Mouse (Mus musculus): ENCODE measurements around the gene Bicral. TPM values are rescaled to one million over a fixed set of nuclear protein-coding genes. Genes with fewer than 3 reads are reported as not detected.
A peak's percentile ranks its signal among the peaks of the same experiment; 100 is the strongest.

Bicral gene
- total and polyA plus RNA-seq, 3 experiments = 3.0 to 7.4 (median 5.9) TPM

- Histone ChIP-seq H3K4me1 (ENCODE audit: control insufficient read depth in 1 of 2, insufficient read depth in 2 of 2) (peaks cover 10 to 46% of the 10 kb centered on the region in 2 experiments), H3K79me2 (replicated peaks; ENCODE audit: control insufficient read depth, extremely low read depth, insufficient read depth, poor library complexity, severe bottlenecking) (peaks cover 28% of the 10 kb centered on the region), H3K9ac (ENCODE audit: insufficient read depth, low read depth) (peak overlapping the region; percentile 99), H3K9me3 (replicated peaks; ENCODE audit: low read length) (no peaks in the 10 kb centered on the region), H3K4me2 (ENCODE audit: insufficient read depth, low read depth, poor library complexity, severe bottlenecking) (peak overlapping the region; percentile 73), H3K36me3 (replicated peaks in 1 of 2; ENCODE audit: control insufficient read depth in 1 of 2, insufficient read depth in 1 of 2, low read length in 1 of 2) (peaks cover 0 to 2% of the 10 kb centered on the region in 2 experiments), H3K27me3 (replicated peaks) (no peaks in the 10 kb centered on the region), H3K27ac (ENCODE audit: insufficient read depth, low read depth) (peak overlapping the region; percentile 78), H3K4me3 (replicated peaks in 1 of 3; ENCODE audit: low read depth in 2 of 3, low read length in 2 of 3, poor library complexity in 1 of 3) (peak overlapping the region; percentile 74 to 84 (median 83))
- dilution Hi-C loops (cut with MboI; ENCODE audit: extremely low pct_ligation_motif_present, extremely low pct_unique_long_range_greater_than_20kb, low sequenced_read_pairs) (no loop called here), in situ Hi-C loops (cut with MboI; ENCODE audit: low pct_ligation_motif_present, low pct_unique_long_range_greater_than_20kb, low sequenced_read_pairs) (no loop called here)
- TF ChIP-seq MXI1 (IDR thresholded peaks at IDR 0.05; ENCODE audit: low read depth, low read length) (peak; percentile 42; the same call in 1 of the 2 replicates), KAT2A (IDR thresholded peaks at IDR 0.05; ENCODE audit: insufficient replicate concordance, low read length) (no peak), MEF2A (IDR thresholded peaks at IDR 0.05; ENCODE audit: borderline replicate concordance, low read depth, low read length) (peak; percentile 1; the same call in 1 of the 2 replicates), SMC3 (IDR thresholded peaks at IDR 0.05; ENCODE audit: low read depth, low read length) (no peak; the same call in 1 of the 2 replicates), TBP (conservative IDR thresholded peaks at IDR 0.05; ENCODE audit: low read depth, low read length) (no peak), POLR2A (IDR thresholded peaks at IDR 0.05; ENCODE audit: low read depth, low read length) (peak; percentile 56; the same call in 1 of the 2 replicates), JUN (IDR thresholded peaks at IDR 0.05; ENCODE audit: insufficient read depth, low read depth, low read length) (no peak), ZKSCAN1 (IDR thresholded peaks at IDR 0.05; ENCODE audit: borderline replicate concordance, low read depth, low read length) (no peak), MAX (IDR thresholded peaks at IDR 0.05; ENCODE audit: low read length) (peak; percentile 27), TCF12 (IDR thresholded peaks at IDR 0.05; ENCODE audit: low read depth, low read length) (peak; percentile 45), CHD2 (IDR thresholded peaks at IDR 0.05; ENCODE audit: low read length) (peak; percentile 40; the same call in 1 of the 2 replicates), HCFC1 (IDR thresholded peaks at IDR 0.05; ENCODE audit: low read depth, low read length) (no peak), MYC (IDR thresholded peaks at IDR 0.05; ENCODE audit: low read depth, low read length) (no peak), POLR2AphosphoS2 (IDR thresholded peaks at IDR 0.05; ENCODE audit: low read depth, low read length) (no peak), NRF1 (IDR thresholded peaks at IDR 0.05; ENCODE audit: low read depth, low read length) (peak; percentile 67), MAZ (IDR thresholded peaks at IDR 0.05; ENCODE audit: low read depth, low read length) (no peak; the same call in 1 of the 2 replicates), IRF4 (IDR thresholded peaks at IDR 0.05; ENCODE audit: low read depth, low read length) (no peak), UBTF (IDR thresholded peaks at IDR 0.05; ENCODE audit: low read depth, low read length) (peak; percentile 96), USF2 (conservative IDR thresholded peaks at IDR 0.05; ENCODE audit: low read depth, low read length) (no peak), BHLHE40 (IDR thresholded peaks at IDR 0.05; ENCODE audit: low read depth, low read length) (no peak; the same call in 1 of the 2 replicates), RAD21 (IDR thresholded peaks at IDR 0.05; ENCODE audit: low read depth, low read length) (no peak), ZMIZ1 (IDR thresholded peaks at IDR 0.05; ENCODE audit: low read depth, low read length) (no peak), MAFK (IDR thresholded peaks at IDR 0.05; ENCODE audit: insufficient replicate concordance, low read length) (no peak), JUND (conservative IDR thresholded peaks at IDR 0.05; ENCODE audit: low read depth, low read length) (no peak), USF1 (IDR thresholded peaks at IDR 0.05; ENCODE audit: low read depth, low read length) (no peak), GABPA (IDR thresholded peaks at IDR 0.05; ENCODE audit: insufficient replicate concordance, low read depth, low read length) (no peak), EP300 (IDR thresholded peaks at IDR 0.05; ENCODE audit: low read length) (no peak), CTCF (conservative IDR thresholded peaks at IDR 0.05 in 1 of 2, IDR thresholded peaks at IDR 0.05 in 1 of 2; ENCODE audit: low read depth in 2 of 2, low read length in 2 of 2) (no peak), NELFE (IDR thresholded peaks at IDR 0.05; ENCODE audit: low read depth, low read length) (peak; percentile 42; the same call in 1 of the 2 replicates), RCOR1 (conservative IDR thresholded peaks at IDR 0.05; ENCODE audit: low read depth, low read length) (0 out of 2 replicates have a peak, but pooled peaks have one; percentile 19), ZNF384 (IDR thresholded peaks at IDR 0.05; ENCODE audit: low read depth, low read length) (no peak), ELF1 (IDR thresholded peaks at IDR 0.05; ENCODE audit: low read depth, low read length) (no peak), E2F4 (IDR thresholded peaks at IDR 0.05; ENCODE audit: insufficient replicate concordance, low read depth, low read length) (no peak)
- peak; percentile 39 for DNase-seq (ENCODE audit: extremely low read depth)
These were observed 1.6 kb downstream of the Bicral start for GRCm38 (mm10) chr17:46856471-46857360.
